Mouse (Mus musculus) cerebellum, postnatal 36 days (tissue): Measurements from ENCODE around the gene Trmt112.
"Not testable (repeated sequence)": the region's sequence is repeated elsewhere in the genome, so short reads cannot be mapped to it uniquely, and the experiment has no call there.

Experiments used
- DNase-seq, 2 experiments: peaks; one replicate each; pipeline ENCODE4 v3.0.0; 2021 to 2022; ENCODE audit warnings: mixed read lengths in 2 of 2

Gene Trmt112

DNA sequence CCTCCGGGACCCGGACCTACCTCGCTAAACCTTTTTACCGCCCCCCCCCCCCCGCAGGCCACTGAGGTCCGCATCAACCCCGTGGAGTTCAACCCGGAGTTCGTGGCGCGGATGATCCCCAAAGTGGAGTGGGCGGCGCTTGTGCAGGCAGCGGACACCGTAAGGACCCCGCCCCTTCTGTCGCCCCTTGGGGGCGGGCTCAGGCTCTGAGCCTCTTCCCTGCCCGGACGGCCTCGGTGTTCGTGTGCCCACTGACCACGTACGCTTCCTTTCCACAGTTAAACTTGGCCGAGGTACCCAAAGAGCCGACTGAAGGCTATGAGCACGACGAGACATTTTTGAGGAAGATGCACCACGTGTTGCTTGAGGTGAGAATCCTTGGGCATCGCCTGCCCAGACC is 808 bp downstream of the Trmt112 start:
- DNase-seq = not testable (repeated sequence)

- no peak for DNase-seq
These were observed 1.9 kb downstream of the Trmt112 start for GRCm38 (mm10) chr19:6911101-6912074.

DNA sequence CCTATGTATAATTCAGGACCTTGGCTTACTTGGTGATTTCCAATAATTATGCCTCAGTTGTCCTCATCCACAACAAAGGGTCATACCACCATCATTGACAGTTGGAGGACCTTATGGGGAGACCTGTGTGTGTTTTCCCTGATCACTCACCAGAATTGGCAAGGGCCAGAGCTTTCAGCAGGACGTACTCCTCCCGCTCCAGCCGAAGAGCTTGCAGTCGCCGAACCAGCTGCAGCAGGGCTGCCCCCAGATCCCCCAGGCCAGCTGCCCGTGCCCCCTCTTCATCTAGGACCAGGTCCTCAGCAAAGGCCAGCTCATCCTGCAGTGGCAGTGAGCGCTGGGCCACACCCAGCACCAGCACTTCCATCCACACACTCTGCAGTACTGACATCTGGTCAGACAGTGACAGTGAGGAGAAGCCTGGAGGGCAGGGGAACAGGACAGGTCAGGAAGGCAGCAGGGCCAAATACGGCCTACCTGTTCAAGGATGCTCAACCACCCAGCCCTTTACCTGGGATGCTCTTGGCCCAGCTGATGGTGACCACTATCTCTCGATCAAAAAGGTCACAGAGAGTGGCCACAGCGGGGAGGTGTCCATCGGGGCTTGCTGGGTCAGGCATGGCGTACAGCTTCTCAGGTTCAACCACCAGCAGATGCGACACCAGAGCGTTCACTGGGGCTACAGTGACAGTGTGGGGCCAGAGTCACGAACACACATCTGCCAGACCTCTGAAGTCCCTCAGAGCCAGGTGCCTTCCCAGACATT is 2.9 kb downstream of the Trmt112 start:
- no peak for DNase-seq

- no peak for DNase-seq
These were observed 3.5 kb downstream of the Trmt112 start for GRCm38 (mm10) chr19:6913036-6913435.

DNA sequence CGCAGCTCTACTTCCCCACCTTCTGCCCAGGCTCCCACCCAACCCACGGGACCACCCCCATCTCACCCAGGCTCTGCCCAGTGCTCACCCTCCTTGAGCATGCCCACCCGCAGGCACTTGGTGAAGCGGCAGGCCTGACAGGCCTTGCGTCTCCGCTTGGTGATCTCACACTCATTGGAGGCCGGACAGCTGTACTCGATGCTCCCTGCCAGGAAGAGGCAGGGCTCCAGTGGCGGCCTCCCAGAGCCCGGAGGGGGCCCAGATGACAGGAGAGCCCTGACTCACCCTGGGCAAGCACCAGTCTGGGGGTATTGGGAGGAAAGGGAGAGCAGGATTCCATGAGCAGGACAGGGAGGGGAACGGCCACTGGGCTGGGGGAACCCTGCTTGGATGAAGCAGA is 4.5 kb downstream of the Trmt112 start:
- DNase-seq = no peak

- DNase-seq = no peak
These were observed 5.0 kb downstream of the Trmt112 start for GRCm38 (mm10) chr19:6914540-6914939.

DNA sequence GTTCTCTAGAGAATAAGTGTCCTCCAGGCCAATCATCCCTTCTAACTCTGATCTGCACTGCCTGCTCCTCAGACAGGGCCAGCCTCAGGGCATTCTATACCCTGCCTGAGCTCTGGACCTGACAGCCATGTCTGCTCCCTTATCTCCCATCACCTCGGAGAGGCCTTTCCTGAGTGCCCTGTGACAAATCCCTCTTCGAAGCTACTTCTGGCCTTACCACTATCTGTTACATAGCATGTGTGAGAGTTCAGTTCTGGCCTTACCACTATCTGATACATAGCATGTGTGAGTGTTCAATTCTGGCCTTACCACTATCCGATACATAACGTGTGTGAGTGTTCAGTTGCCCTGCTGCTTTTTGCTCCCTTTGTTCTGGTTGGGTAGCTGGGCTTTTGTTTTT is 5.8 kb downstream of the Trmt112 start:
- DNase-seq = no peak

- no peak for DNase-seq
These were observed 7.0 kb downstream of the Trmt112 start for GRCm38 (mm10) chr19:6916496-6916895.

DNA sequence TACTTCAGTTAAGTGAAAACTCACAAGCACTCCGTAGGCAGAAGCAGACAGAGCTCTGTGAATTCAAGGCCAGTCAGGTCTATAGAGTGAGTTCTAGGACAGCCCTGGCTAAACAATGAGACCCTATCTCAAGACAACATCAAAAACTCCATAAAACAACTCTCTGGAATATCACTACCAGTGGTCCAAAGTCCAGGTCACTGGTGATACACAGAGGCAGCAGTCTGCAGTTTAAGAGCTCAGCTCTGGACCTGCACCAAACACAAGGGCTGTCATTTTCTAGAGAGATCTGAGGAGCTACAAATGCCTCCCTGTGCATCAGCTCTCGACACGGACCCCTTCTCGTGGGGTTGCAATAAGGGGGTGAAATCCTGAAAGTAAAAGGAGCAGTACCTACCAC is 8.8 kb downstream of the Trmt112 start:
- no peak for DNase-seq

DNA sequence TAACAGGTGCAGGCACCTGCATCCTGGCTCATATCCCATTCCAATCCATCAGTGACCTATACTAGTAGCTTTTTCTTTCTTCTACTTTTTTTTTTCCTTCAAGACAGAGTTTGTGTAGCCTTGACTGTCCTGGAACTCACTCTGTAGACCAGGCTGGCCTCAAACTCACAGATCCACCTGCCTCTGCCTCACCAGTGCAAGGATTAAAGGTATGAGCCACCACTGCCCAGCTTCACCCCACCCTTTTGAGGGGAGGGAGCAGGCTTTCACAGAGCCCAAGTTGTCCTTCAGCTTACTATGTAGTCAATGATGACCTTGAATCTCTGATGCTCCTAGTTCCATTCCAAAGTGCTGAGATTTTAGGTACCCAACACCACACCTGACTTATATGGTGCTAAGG is 9.9 kb downstream of the Trmt112 start:
- no peak for DNase-seq

GRCm38 (mm10) chr19:6919876-6920740 is 10.6 kb downstream of the Trmt112 start:
- DNase-seq = peak in 1 of 2 experiments; percentile 44

DNA sequence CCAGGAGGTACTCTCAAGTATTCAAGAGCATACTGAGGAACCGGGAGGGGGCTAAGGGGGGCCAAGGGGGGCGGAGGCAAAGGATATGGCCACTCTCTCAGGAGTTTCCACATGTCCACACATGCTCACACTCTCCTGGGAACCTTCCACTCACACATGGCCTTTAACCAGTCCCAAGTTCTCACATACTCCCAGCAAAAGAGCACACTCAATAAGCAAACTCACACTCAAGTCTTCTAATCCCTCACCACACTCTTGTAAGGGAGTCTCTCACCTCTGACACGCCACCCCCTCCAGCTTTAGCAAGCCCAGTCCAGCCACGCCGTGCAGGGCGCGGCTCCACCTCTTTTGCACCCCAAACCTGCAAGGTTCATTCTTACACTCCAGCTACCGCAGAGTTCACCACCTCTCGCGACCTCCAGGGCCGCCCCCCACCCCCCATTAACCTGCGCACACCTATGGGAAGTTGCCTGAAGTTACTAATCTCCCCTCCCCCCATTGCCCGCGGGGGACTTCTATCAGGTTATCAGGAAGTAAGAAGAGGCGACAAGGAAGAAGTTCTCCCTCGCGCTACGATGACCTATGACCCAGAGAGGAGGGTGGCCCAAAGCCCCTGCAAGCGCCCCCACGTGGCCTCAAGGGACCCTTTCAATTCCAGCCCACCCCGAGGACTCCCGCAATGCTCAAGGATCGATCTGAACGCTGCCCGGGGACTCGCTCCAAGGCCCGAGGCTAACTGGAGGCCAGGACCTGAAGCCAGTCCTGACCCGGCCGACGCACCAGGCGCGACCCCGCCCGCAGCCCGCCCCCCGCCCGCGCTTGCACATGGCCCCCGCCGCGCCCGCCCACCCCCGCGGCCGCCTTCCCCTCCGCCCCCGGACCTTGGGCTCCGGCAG is 11.5 kb downstream of the Trmt112 start:
- DNase-seq = peak in 1 of 2 experiments; percentile 56

- peak; percentile 99 to 100 for DNase-seq
These were observed 12.4 kb downstream of the Trmt112 start, which contains the start of gene Esrra for GRCm38 (mm10) chr19:6921647-6922567. Gene Esrra (minus strand): TSS chr19:6921813.

GRCm38 (mm10) chr19:6922901-6923735 is 13.6 kb downstream of the Trmt112 start:
- DNase-seq = no peak

- DNase-seq = peak; percentile 93
These were observed 15.2 kb downstream of the Trmt112 start for GRCm38 (mm10) chr19:6924461-6925306.

DNA sequence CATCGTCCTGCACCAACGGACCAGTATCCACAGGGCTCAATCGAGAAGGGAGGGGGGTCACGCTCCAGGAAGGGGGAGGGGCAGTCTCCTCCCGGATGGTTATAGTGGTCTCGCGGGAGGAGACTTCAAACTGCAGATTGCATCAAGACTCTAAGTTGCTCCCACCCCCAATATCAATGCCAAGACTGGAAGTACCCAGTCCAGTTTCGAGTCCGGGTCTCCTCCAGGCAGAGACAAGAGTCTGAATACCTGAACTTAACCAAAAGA is 15.7 kb downstream of the Trmt112 start, which contains the start of gene Catsperz:
Catsperz (minus strand) TSS at position 74 of the 267 bp plus-strand sequence.
- DNase-seq = no peak

GRCm38 (mm10) chr19:6925611-6926329 is 16.3 kb downstream of the Trmt112 start:
- DNase-seq = no peak
